Mouse (Mus musculus) left cerebral cortex, adult 8-10 months (tissue): Measurements from ENCODE around the gene Gm10985. TPM values are rescaled to one million over a fixed set of nuclear protein-coding genes. Genes with fewer than 3 reads are reported as not detected.

Experiments used
- DNase-seq, 2 experiments: peaks; one replicate each; pipeline ENCODE4 v3.0.0; 2022; ENCODE audit warnings: low spot score in 2 of 2
- total RNA-seq, 4 experiments: library from RNA; stranded (reverse); gene quantifications; 2 replicates each; pipeline ENCODE4 v1.2.4; 2022

Gm10985 gene
- total RNA-seq: not detected

GRCm38 (mm10) chr3:53844786-53845185, at the start of gene Gm10985:
Gene Gm10985 (plus strand): TSS chr3:53845086.
- DNase-seq: no peak

- DNase-seq: no peak
Measured at GRCm38 (mm10) chr3:53796933-53797332, 48.0 kb upstream of the Gm10985 start.

DNA sequence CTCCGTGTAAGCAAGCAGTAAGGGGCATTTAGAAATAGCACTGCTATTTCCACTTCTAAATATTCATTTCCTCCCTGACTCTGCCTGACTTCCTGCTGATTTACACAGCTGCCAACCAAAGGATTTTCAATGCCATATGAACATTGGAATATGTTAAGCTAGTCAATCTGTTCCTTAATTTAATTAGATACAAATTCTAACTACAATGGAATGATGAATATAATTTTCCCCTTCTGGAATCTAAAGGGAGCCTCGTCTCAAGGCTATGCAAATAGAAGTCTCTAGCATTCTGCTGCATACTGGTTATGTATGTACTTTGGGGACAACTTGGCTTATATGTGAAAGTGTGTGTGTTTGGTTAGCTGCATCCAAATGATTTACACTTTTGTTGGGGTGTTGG, 45.2 kb upstream of the Gm10985 start:
- no peak for DNase-seq

- no peak for DNase-seq
Measured at GRCm38 (mm10) chr3:53813421-53813977, 31.4 kb upstream of the Gm10985 start.

- DNase-seq: no peak
Measured at GRCm38 (mm10) chr3:53834238-53834637, 10.6 kb upstream of the Gm10985 start.

DNA sequence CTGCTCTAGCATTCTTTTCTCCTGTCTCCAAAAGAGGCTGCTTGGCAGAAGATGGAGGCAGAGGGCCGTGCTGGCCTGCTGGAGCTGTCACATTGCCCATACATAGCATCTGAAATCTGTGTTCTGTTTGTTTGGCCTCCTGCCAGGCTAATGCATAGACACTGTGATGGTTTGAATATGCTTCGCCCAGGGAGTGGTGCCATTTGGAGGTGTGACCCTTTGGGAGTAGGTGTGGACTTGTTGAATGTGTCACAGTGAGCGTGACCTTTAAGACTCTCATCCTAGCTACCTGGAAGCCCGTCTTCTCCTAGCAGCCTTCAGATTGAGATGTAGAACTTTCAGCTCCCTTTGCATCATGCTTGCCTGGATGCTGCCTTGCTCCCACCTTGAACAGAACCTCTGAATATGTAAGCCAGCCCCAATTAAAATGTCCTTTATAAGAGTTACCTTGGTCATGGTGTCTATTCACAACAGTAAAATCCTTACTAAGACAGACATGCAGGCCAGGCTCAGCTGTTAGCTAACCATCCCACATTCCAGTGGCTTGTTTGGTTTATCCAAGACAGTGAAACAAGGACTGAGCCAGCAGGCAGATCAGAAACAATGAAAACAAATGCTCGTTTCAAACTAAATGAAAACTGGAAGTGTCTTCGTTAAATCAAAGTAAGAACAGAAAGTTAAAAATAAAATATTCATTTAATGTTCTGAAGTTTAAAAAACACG, 1.5 kb downstream of the Gm10985 start:
- DNase-seq: no peak

- no peak for DNase-seq
Measured at GRCm38 (mm10) chr3:53847726-53848125, 2.8 kb downstream of the Gm10985 start.

DNA sequence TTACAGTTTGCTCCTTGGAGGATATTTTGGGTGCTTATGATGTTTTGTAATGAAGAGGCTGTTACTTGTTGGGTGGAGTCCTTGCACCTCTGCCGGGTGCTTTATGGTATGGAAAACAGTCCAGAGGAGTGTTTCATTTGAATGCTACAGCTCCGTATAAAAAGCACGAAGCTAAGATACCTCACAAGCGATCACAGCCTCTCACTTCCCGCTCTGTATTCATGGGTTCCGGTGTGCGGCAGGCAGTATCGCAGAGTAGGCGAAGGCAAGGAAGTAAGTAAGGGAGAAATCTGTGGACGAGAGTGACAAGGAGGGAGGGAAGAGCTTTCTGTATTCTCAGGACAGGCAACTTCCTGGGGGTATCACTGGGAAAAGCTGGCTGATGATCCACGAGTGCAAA, 3.4 kb downstream of the Gm10985 start:
- DNase-seq: no peak

GRCm38 (mm10) chr3:53854261-53854660, 9.4 kb downstream of the Gm10985 start:
- no peak for DNase-seq

DNA sequence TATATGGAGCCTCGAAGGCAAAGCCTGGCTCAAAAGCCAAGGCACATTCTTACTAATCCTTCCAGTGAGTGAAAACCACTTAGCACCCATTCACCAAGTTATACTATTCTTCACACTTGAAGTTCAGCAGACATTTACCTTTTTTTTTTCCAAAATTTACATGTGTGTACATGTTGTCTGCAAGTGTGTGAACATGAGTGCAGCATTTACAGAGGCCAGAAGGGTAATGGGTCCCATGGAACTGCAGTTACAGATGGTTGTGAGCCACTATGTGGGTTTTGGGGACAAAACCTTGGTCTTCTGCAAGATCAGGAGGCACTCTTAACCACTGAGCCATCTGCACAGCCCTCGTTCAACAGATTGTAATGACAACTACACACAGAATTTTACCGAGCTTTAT, 9.9 kb downstream of the Gm10985 start:
- no peak for DNase-seq

DNA sequence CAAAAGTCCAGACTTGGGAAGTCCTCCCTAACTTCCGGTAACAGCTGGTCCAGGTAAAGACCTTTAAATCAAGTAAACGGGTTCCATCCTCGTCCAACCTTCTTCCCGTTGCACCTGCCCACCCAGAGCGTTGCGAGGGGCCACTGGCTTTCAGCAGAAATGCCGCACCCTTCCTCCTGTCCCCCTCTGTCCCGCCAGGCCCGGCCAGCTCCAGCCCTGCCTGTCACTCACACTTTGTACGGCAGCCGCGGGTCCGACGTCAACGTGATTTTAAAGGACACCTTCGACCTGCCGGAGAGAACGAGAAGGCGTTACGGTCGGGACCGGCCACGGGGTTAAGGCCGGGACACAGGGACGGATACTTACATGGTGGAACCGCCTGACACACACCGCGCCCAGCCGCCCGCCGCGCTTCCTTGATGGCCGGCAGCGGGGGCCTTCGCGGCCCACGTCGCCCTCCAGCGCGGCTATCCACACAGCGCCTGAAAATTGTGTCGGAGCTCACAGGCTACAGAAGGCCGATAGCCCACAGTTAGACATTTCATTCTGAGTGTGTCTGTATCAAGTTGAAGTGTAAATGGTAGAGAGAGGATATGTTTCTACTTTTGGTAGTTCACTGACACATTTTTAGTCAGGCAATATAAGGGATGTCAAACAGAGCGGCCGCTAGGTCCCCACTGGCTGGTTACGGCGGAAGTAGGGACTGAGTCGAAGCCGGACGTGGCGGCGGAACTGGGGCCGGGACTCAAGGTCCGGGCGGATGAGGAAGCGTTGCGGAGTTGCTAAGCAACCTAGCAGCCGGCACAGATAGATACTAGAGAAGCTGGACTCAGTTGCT, 18.7 kb downstream of the Gm10985 start, which contains the start of gene Ufm1:
TSS of gene Ufm1 (minus strand) at position 448 of the 838 bp plus-strand sequence.
- DNase-seq: peak; percentile 83 to 93

DNA sequence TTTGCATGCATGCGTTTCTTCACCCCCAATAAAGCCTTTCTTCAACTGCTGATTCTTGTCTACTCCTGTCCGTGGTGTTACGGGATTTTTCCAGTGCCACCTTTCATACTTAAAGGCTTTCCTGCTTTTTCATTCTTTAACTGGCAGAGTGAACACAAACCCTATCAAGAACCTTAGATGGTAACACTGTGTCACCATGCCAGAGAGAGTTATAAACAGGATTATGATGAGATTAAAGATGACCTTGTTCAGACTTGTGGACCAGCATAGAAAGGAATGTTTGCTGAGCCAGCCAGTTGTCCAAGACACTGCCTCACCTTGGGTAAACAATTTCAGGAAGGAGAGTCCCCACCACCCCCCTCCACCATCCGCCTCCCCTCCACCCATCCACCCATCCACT, 23.3 kb downstream of the Gm10985 start:
- no peak for DNase-seq

- no peak for DNase-seq
Measured at GRCm38 (mm10) chr3:53869263-53869662, 24.4 kb downstream of the Gm10985 start.

DNA sequence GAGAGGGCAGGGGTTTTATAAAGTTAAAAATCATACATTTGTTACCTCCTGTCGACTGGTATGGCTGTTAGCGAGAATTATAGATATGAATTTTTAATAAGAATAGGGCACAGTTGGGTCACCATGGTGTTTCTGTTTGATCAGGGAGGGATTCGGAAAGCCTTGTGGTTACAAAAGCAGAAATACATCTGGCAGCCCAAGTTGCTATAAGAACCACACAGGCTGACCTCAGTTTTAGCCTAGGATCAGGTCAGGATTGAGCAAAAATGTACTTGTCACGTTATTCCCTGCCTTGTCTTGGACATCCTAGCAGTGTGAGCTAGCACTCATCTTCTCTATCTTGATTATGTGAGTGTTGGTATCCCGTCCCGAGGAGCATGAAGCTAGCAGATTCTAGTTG, 25.6 kb downstream of the Gm10985 start:
- no peak for DNase-seq

- no peak for DNase-seq
Measured at GRCm38 (mm10) chr3:53871596-53871995, 26.7 kb downstream of the Gm10985 start.

GRCm38 (mm10) chr3:53890619-53891540, 46.0 kb downstream of the Gm10985 start:
- DNase-seq: peak; percentile 12 to 64

Other genes with a start within 250 kb of the Gm10985 start
- gene Frem2, start 187.7 kb upstream of the Gm10985 start, total RNA-seq: 1 to 10 TPM; 1.9 to 2.3 (median 2.1) TPM
- 10 to 100 TPM; 60.5 to 74.5 (median 68.1) TPM for gene Ufm1, start 18.7 kb downstream of the Gm10985 start, total RNA-seq